Mouse (Mus musculus) limb, embryonic 12.5 days (tissue): Measurements from ENCODE around the gene Fam126a. TPM values are rescaled to one million over a fixed set of nuclear protein-coding genes. Genes with fewer than 3 reads are reported as not detected.

ENCODE experiments used
- ATAC-seq: fragments of 200-750 bp; cut with Nextera tagmentation; 2 replicates; pipeline ENCODE4 v1.8.0; 2017; ENCODE audit warnings: low read depth, moderate TSS enrichment; ENCODE audit not compliant: insufficient number of reproducible peaks, insufficient read depth, low FRiP score, low TSS enrichment
- H3K27ac ChIP-seq: fragments of 300-500 bp; sonication (generic); 2 replicates; pipeline ENCODE4 v1.5.1; 2016; ENCODE audit warnings: mild to moderate bottlenecking, moderate library complexity
- H3K27me3 ChIP-seq: fragments of 300-500 bp; sonication (generic); 2 replicates; pipeline ENCODE4 v1.6.1; 2016; ENCODE audit warnings: mild to moderate bottlenecking, moderate library complexity
- H3K36me3 ChIP-seq: fragments of 300-500 bp; sonication (generic); 2 replicates; pipeline ENCODE4 v1.6.1; 2016; ENCODE audit warnings: mild to moderate bottlenecking, moderate library complexity
- H3K4me1 ChIP-seq: fragments of 300-500 bp; sonication (generic); replicated peaks from 2 replicates; pipeline ENCODE4 v1.6.1; 2016
- H3K4me2 ChIP-seq: fragments of 300-500 bp; sonication (generic); 2 replicates; pipeline ENCODE4 v1.6.1; 2016; ENCODE audit warnings: mild to moderate bottlenecking, moderate library complexity
- H3K4me3 ChIP-seq: fragments of 300-500 bp; sonication (generic); replicated peaks from 2 replicates; pipeline ENCODE4 v1.5.1; 2016; ENCODE audit warnings: mild to moderate bottlenecking
- H3K9ac ChIP-seq: fragments of 300-500 bp; sonication (generic); replicated peaks from 2 replicates; pipeline ENCODE4 v1.6.1; 2016; ENCODE audit warnings: mild to moderate bottlenecking, moderate library complexity
- H3K9me3 ChIP-seq: fragments of 300-500 bp; sonication (generic); 2 replicates; pipeline ENCODE4 v1.6.1; 2016; ENCODE audit warnings: mild to moderate bottlenecking, moderate library complexity
- WGBS: fragments of 180-500 bp; shearing (Covaris S2); methylation state at CpG from one replicate; pipeline ENCODE4 v1.1.7; 2016; 5-methylcytosine and 5-hydroxymethylcytosine counted together
- polyA plus RNA-seq: library from polyadenylated mRNA; unstranded; fragments of >200 nt; fragmentation: Nextera tagmentation; extraction: Ambion mirVana; gene quantifications from 2 replicates; pipeline ENCODE4 v1.2.1, GENCODE M21; 2016

Gene Fam126a
- polyA plus RNA-seq, 1 experiment from 2014 or later, result 40.0 TPM

DNA sequence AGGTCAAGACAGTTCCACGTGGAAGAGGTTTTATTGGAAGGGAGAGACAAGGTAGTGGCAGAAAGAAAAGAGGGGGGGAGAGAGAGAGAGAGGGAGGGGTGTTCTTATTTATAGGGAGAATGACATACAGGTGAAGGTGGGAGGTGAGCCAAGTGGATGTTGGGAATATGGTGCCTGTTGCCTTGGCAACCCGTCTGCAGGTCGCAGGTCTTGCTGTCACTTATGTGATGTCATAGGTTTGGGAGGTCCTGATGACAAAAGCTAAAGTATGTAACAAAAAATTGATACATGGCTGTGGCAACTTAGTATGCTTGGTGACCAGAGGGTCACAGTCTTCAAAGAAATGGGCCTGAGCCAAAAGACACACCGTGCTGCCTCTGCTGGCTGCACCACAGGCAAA, 10.1 kb downstream of the Fam126a start:
- 71% methylated on average over 4 of the region's 4 CpGs for WGBS
- Histone ChIP-seq H3K9ac (no peak overlapping the region), H3K4me2 (no peak overlapping the region), H3K4me3 (no peak overlapping the region), H3K27ac (no peak overlapping the region), H3K27me3 (no peaks in the 10 kb centered on the region), H3K9me3 (no peaks in the 10 kb centered on the region; the same call in 1 of the 2 replicates), H3K36me3 (no peaks in the 10 kb centered on the region), H3K4me1 (peaks cover 3% of the 10 kb centered on the region; the same call in 1 of the 2 replicates)
- no peak for ATAC-seq

DNA sequence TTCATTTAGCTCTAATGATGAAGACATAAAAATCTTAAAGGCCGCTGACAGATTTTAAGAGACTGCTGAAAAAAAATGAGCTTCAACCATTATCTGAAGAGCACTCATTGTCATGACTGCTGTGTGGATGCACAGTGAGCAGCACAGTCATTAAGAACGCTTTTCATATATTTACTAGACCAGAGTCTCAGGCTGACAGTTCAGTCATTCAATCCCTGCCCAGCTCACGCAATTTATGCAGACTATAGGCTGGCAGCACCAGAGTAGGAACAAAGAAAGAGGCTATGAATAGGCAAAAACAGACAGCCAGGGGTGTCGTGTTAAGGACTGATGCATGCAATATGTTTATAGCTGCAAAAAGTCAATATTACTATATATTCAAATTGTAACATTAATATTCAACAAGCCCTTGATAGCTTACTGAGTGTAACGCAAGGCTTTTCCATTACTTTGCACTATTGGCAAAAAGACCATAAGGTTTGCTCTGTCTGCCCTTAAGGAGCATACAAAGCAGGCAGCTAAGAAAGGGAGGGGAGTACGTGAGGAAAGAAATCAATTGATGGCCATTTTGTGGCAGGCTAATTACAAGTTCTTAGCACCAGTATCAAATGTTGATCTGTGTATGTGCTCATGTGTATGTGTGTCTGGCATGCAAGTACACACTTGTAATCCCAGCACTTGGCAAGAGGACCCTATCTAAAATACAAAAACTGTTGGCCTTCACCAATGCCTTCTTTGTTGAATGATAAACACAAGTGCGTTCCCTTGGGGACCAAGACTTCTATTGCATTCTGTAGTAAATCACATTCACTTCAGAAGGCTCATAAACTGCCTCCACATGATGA, 10.9 kb downstream of the Fam126a start:
- Histone ChIP-seq H3K4me2 (no peak overlapping the region), H3K27me3 (no peaks in the 10 kb centered on the region), H3K36me3 (no peaks in the 10 kb centered on the region), H3K9ac (no peak overlapping the region), H3K27ac (no peak overlapping the region), H3K4me3 (no peak overlapping the region), H3K4me1 (peaks cover 3% of the 10 kb centered on the region; the same call in 1 of the 2 replicates), H3K9me3 (no peaks in the 10 kb centered on the region; the same call in 1 of the 2 replicates)
- 81% methylated on average over 7 of the region's 7 CpGs for WGBS
- ATAC-seq, result no peak

DNA sequence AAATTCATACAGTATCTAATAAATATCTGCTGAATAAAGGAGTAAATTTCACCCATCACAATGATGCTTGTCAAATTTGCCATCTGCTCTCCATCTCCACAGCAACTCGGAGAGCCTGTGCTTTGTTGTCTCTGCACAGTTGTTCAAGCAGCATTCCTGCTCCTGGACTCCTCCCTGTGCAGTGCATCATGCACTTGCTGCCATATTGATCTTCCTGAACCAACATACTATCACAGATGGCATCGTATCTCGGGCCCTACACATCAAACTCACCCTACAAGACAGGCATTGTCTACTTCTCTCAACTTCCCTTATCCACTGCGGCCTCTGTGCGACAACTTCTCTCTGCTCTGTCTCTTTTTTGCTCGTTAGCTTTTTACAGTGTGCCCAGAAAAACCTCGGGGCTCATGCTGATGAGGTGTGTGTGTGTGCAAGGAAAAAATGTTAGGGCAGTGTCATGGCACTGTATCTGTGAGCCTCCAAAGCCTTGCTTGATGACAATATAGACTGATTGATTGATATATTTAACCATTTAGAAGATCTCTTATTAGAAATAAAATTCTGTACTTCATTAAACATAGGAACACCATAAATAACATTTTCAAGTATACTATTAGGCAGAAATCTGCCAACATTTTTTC, 11.7 kb downstream of the Fam126a start:
- no peak overlapping the region for H3K27ac ChIP-seq
- no peak overlapping the region for H3K9ac ChIP-seq
- WGBS, result 77% methylated on average over 7 of the region's 7 CpGs
- peaks cover 3% of the 10 kb centered on the region; the same call in 1 of the 2 replicates for H3K4me1 ChIP-seq
- no peak for ATAC-seq
- H3K36me3 ChIP-seq, result no peaks in the 10 kb centered on the region
- no peak overlapping the region for H3K4me2 ChIP-seq
- H3K4me3 ChIP-seq, result no peak overlapping the region
- no peaks in the 10 kb centered on the region; the same call in 1 of the 2 replicates for H3K9me3 ChIP-seq
- H3K27me3 ChIP-seq, result no peaks in the 10 kb centered on the region

DNA sequence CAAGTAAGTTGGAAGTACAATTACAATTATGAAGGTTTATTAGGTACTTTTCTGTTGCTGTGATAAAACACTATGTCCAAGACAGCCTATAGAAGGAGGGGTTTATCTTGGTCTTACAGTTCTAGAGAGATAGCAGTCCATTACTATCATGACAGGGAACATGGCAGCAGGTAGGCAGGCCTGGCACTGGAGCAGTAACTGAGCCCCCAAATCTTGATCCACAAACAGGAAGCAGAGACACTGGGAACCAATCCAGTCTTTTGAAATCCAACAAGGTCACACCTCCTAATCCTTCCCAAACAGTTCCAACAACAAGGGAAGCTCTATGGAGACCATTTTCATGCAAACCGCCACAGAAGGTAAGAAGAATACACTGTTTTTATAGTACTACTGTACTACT, 13.6 kb downstream of the Fam126a start:
- Histone ChIP-seq H3K27me3 (no peaks in the 10 kb centered on the region), H3K9ac (no peak overlapping the region), H3K9me3 (no peaks in the 10 kb centered on the region; the same call in 1 of the 2 replicates), H3K27ac (no peak overlapping the region), H3K36me3 (no peaks in the 10 kb centered on the region), H3K4me3 (no peak overlapping the region), H3K4me2 (no peak overlapping the region), H3K4me1 (peaks cover 3% of the 10 kb centered on the region; the same call in 1 of the 2 replicates)
- no peak for ATAC-seq
- 93% methylated on average over 1 of the region's 1 CpGs for WGBS

DNA sequence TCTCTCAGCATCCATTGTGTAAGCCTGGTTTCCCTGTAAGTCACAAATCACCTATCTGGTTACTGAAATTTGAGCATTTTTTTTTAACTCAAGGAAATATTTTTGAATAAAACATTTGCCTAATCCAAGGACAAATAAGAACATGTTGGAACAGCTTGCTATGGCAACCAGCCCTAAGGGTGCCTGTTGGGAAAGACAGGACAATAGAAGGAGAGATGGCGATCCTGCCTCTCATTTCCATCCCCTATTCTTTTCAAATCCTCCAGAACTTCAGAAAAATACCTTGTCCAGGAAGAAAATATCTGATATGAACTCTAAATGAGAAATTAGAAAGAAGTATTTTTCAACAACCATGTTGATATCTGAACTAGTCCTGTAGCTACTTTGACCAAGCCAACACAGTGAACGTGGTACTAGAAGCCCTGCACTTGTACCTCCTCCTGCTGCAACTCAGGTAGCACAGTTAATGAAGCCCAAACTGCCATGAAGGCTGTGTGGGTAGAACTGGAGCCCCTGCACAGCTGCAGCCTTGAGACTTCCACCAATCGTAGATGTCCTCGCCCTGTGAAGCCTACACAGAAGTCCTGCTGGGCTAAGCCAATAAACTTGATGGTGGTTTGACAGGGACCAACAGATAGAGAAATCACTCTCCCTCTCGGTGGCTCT, 17.0 kb downstream of the Fam126a start:
- H3K27me3 ChIP-seq, result no peaks in the 10 kb centered on the region

DNA sequence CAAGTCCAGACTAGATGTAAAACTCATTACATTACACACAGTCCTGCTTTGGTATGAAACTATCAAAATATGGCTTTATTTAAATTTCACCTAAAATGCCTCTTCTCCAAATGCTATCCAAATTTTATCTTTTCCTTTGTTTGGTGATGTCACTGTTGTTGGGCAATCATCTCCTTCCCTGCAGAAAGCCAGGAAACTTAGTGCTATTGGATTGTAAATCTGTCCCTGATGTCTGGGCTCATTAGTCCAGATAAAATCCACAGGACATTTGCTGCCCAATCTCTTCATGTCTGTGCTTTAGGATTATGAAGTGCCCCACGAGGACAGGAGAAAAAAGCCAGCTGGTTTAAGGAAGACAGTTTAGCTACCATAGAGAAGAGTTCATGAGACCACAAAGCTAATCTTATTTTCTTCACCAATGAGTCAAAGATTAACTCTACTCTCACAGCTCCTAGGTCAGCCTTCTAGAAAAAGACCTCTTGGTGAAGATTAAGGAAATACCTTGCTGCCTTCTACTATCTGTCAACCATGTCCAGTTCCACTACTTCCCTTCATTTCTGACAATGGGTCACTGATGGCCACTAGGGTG, 31.3 kb downstream of the Fam126a start:
- Histone ChIP-seq H3K9ac (no peak overlapping the region), H3K36me3 (no peaks in the 10 kb centered on the region; the same call in 1 of the 2 replicates), H3K27me3 (no peaks in the 10 kb centered on the region), H3K27ac (no peak overlapping the region), H3K4me2 (no peak overlapping the region), H3K4me3 (no peak overlapping the region), H3K4me1 (0 out of 2 replicates have a peak, but pooled peaks cover 1% of the 10 kb centered on the region), H3K9me3 (no peaks in the 10 kb centered on the region)
- WGBS, result 68% methylated on average over 1 of the region's 1 CpGs
- no peak for ATAC-seq

More for the DNA sequence above, 17.0 kb downstream of the Fam126a start:
- ATAC-seq, result no peak
- H3K36me3 ChIP-seq, result no peaks in the 10 kb centered on the region
- no peak overlapping the region for H3K4me2 ChIP-seq
- no peaks in the 10 kb centered on the region for H3K4me1 ChIP-seq
- H3K9me3 ChIP-seq, result no peaks in the 10 kb centered on the region; the same call in 1 of the 2 replicates
- H3K4me3 ChIP-seq, result no peak overlapping the region
- H3K27ac ChIP-seq, result no peak overlapping the region
- 73% methylated on average over 5 of the region's 5 CpGs for WGBS
- no peak overlapping the region for H3K9ac ChIP-seq

DNA sequence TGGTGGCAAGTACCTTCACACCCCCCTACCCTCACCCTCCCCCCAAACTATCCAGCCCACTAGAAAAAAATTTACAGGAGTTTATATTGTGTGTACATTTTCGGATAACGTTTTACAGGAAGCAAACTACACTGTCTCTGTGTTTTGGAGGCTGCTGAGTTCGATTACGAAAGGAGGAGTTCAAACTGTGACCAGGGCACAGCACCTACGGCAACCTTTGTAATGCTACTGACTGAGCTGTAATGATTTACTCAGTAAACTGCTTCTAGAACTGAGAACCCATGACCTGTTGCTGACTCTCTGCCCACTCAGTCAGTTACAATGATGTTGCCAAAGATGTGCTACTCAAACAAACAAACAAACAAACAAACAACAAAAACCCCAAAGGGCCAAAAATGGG, 34.5 kb downstream of the Fam126a start:
- Histone ChIP-seq H3K4me3 (no peak overlapping the region), H3K4me1 (peaks cover 18% of the 10 kb centered on the region), H3K9ac (no peak overlapping the region), H3K36me3 (no peaks in the 10 kb centered on the region; the same call in 1 of the 2 replicates), H3K9me3 (no peaks in the 10 kb centered on the region), H3K4me2 (no peak overlapping the region), H3K27ac (no peak overlapping the region), H3K27me3 (no peaks in the 10 kb centered on the region)
- 77% methylated on average over 5 of the region's 5 CpGs for WGBS
- no peak for ATAC-seq

DNA sequence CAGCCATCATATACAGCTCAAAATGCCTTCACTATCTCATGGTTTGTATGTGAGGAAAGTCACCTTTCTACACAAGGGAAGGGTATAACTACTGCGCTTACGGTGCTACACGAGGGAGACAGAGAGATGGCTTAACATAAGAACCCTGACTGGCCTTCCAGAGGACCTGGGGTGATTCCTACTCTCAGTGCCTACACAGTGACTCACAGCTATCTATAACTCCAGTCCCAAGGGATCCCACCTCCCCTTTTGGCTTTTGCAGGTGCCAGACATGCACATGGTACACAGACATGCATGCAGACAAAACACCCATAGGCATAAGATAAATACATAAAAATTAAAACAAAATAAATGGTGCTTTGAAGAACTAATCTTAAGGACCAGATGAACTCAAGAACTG, 35.6 kb downstream of the Fam126a start:
- H3K27ac ChIP-seq, result no peak overlapping the region

DNA sequence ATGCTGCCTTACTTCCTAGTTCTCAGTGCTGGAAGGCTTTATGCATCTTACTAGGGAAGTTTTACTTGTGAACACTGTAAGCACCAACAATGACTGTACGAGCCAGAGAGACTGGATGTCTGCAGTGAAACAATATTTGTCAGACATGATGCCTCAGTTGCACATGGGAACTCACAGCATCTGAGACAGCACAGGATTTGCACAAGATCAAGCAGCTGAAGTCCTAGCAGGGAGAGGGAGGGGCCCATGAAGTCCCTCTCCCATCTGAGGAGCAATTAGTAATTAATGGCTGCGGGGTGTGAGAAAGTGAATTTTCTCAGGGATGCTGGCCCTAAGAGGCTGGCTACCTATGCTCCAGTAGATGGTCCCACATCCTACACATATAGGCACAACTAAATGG, 36.3 kb downstream of the Fam126a start:
- 80% methylated on average over 2 of the region's 2 CpGs for WGBS
- Histone ChIP-seq H3K4me2 (no peak overlapping the region), H3K36me3 (no peaks in the 10 kb centered on the region; the same call in 1 of the 2 replicates), H3K27me3 (no peaks in the 10 kb centered on the region), H3K27ac (no peak overlapping the region), H3K9ac (no peak overlapping the region), H3K9me3 (no peaks in the 10 kb centered on the region), H3K4me1 (peaks cover 18% of the 10 kb centered on the region), H3K4me3 (no peak overlapping the region)
- no peak for ATAC-seq

More for the DNA sequence above, 35.6 kb downstream of the Fam126a start:
- H3K4me2 ChIP-seq, result no peak overlapping the region
- H3K9me3 ChIP-seq, result no peaks in the 10 kb centered on the region
- no peaks in the 10 kb centered on the region for H3K27me3 ChIP-seq
- WGBS, result 95% methylated on average over 3 of the region's 3 CpGs
- no peak for ATAC-seq
- no peaks in the 10 kb centered on the region; the same call in 1 of the 2 replicates for H3K36me3 ChIP-seq
- H3K4me3 ChIP-seq, result no peak overlapping the region
- peaks cover 18% of the 10 kb centered on the region for H3K4me1 ChIP-seq
- H3K9ac ChIP-seq, result no peak overlapping the region

DNA sequence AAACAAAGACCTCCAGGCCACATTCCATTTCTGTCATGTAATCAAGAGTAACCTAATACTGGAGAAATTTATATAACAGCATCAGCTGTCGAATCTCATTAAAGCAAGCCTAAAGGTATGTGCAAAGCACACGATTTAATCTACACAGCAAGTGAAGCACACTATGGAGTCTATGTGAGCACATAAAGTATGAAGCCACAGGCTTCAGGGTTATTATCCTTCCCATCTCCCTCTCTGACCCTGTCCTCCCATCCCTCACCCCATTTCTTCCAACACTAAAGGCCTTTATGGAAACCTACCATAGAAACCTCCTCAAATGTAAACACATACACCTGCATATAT, 37.0 kb downstream of the Fam126a start:
- peaks cover 18% of the 10 kb centered on the region for H3K4me1 ChIP-seq
- WGBS, result 45% methylated on average over 2 of the region's 2 CpGs
- H3K36me3 ChIP-seq, result no peaks in the 10 kb centered on the region
- H3K27me3 ChIP-seq, result no peaks in the 10 kb centered on the region
- H3K27ac ChIP-seq, result peak overlapping the region; percentile 77
- no peak for ATAC-seq
- H3K9me3 ChIP-seq, result no peaks in the 10 kb centered on the region
- H3K4me2 ChIP-seq, result no peak overlapping the region
- H3K9ac ChIP-seq, result no peak overlapping the region
- H3K4me3 ChIP-seq, result no peak overlapping the region
